Mouse (Mus musculus): ENCODE results near the gene Mfsd4b1. TPM values are rescaled to one million over a fixed set of nuclear protein-coding genes. Genes with fewer than 3 reads are reported as not detected.
"Not testable (repeated sequence)": the region's sequence is repeated elsewhere in the genome, so short reads cannot be mapped to it uniquely, and the experiment has no call there.

Mfsd4b1 gene
- polyA plus RNA-seq, 1 experiment from 2014 or later = 1.5 TPM

GRCm38 (mm10) chr10:40025560-40025959, 492 bp upstream of the Mfsd4b1 start:
- Histone ChIP-seq H3K4me1 (ENCODE audit: control insufficient read depth, insufficient read depth, low read length) (no peaks in the 10 kb centered on the region), H3K4me3 (ENCODE audit: low read length) (peak overlapping the region; percentile 63), H3K4me2 (replicated peaks; ENCODE audit: low read depth, low read length) (peak overlapping the region; percentile 98), H3K9ac (ENCODE audit: low read depth, low read length) (peak overlapping the region; percentile 58; the same call in 1 of the 2 replicates), H3K36me3 (ENCODE audit: control insufficient read depth, insufficient read depth, low read length) (no peaks in the 10 kb centered on the region), H3K27ac (ENCODE audit: low read depth, low read length) (no peak overlapping the region), H3K9me3 (ENCODE audit: control insufficient read depth, low read length) (peaks cover 6% of the 10 kb centered on the region; the same call in 1 of the 2 replicates), H3K27me3 (ENCODE audit: control insufficient read depth, insufficient read depth, low read length) (no peaks in the 10 kb centered on the region)
- WGBS = 50% methylated on average over 8 of the region's 8 CpGs
- ATAC-seq (ENCODE audit: low FRiP score, low TSS enrichment) = no peak; the same call in 1 of the 2 replicates

GRCm38 (mm10) chr10:40020401-40020800, 4.7 kb downstream of the Mfsd4b1 start:
- no peak overlapping the region for H3K4me2 ChIP-seq (replicated peaks; ENCODE audit: low read depth, low read length)

GRCm38 (mm10) chr10:40019492-40019891, 5.6 kb downstream of the Mfsd4b1 start:
- no peaks in the 10 kb centered on the region for H3K9me3 ChIP-seq (ENCODE audit: control insufficient read depth, low read length)
- no peak for ATAC-seq (ENCODE audit: low FRiP score, low TSS enrichment)
- no peaks in the 10 kb centered on the region for H3K27me3 ChIP-seq (ENCODE audit: control insufficient read depth, insufficient read depth, low read length)
- 61% methylated on average over 3 of the region's 3 CpGs for WGBS
- no peaks in the 10 kb centered on the region for H3K4me1 ChIP-seq (ENCODE audit: control insufficient read depth, insufficient read depth, low read length)
- no peak overlapping the region for H3K4me3 ChIP-seq (ENCODE audit: low read length)
- no peaks in the 10 kb centered on the region for H3K36me3 ChIP-seq (ENCODE audit: control insufficient read depth, insufficient read depth, low read length)
- no peak overlapping the region for H3K27ac ChIP-seq (ENCODE audit: low read depth, low read length)
- no peak overlapping the region for H3K4me2 ChIP-seq (replicated peaks; ENCODE audit: low read depth, low read length)
- H3K9ac ChIP-seq (ENCODE audit: low read depth, low read length) = no peak overlapping the region

More at GRCm38 (mm10) chr10:40020401-40020800, 4.7 kb downstream of the Mfsd4b1 start:
- WGBS = 61% methylated on average over 2 of the region's 2 CpGs
- ATAC-seq (ENCODE audit: low FRiP score, low TSS enrichment) = no peak
- Histone ChIP-seq H3K36me3 (ENCODE audit: control insufficient read depth, insufficient read depth, low read length) (no peaks in the 10 kb centered on the region), H3K27me3 (ENCODE audit: control insufficient read depth, insufficient read depth, low read length) (no peaks in the 10 kb centered on the region), H3K9ac (ENCODE audit: low read depth, low read length) (no peak overlapping the region), H3K9me3 (ENCODE audit: control insufficient read depth, low read length) (no peaks in the 10 kb centered on the region), H3K4me1 (ENCODE audit: control insufficient read depth, insufficient read depth, low read length) (no peaks in the 10 kb centered on the region), H3K27ac (ENCODE audit: low read depth, low read length) (no peak overlapping the region), H3K4me3 (ENCODE audit: low read length) (no peak overlapping the region)

GRCm38 (mm10) chr10:40018261-40018860, 6.7 kb downstream of the Mfsd4b1 start:
- 80% methylated on average over 5 of the region's 5 CpGs for WGBS
- H3K4me1 ChIP-seq (ENCODE audit: control insufficient read depth, insufficient read depth, low read length) = no peaks in the 10 kb centered on the region
- H3K27me3 ChIP-seq (ENCODE audit: control insufficient read depth, insufficient read depth, low read length) = no peaks in the 10 kb centered on the region
- no peak overlapping the region for H3K9ac ChIP-seq (ENCODE audit: low read depth, low read length)
- no peak overlapping the region for H3K4me2 ChIP-seq (replicated peaks; ENCODE audit: low read depth, low read length)
- H3K4me3 ChIP-seq (ENCODE audit: low read length) = no peak overlapping the region
- H3K27ac ChIP-seq (ENCODE audit: low read depth, low read length) = no peak overlapping the region
- ATAC-seq (ENCODE audit: low FRiP score, low TSS enrichment) = no peak
- H3K36me3 ChIP-seq (ENCODE audit: control insufficient read depth, insufficient read depth, low read length) = no peaks in the 10 kb centered on the region
- H3K9me3 ChIP-seq (ENCODE audit: control insufficient read depth, low read length) = no peaks in the 10 kb centered on the region

- no peak overlapping the region for H3K4me3 ChIP-seq (ENCODE audit: low read length)
- no peaks in the 10 kb centered on the region for H3K27me3 ChIP-seq (ENCODE audit: control insufficient read depth, insufficient read depth, low read length)
- WGBS = 83% methylated on average over 11 of the region's 11 CpGs
- no peaks in the 10 kb centered on the region for H3K36me3 ChIP-seq (ENCODE audit: control insufficient read depth, insufficient read depth, low read length)
- H3K4me1 ChIP-seq (ENCODE audit: control insufficient read depth, insufficient read depth, low read length) = no peaks in the 10 kb centered on the region
- H3K4me2 ChIP-seq (replicated peaks; ENCODE audit: low read depth, low read length) = no peak overlapping the region
- no peak overlapping the region for H3K27ac ChIP-seq (ENCODE audit: low read depth, low read length)
- no peaks in the 10 kb centered on the region for H3K9me3 ChIP-seq (ENCODE audit: control insufficient read depth, low read length)
- H3K9ac ChIP-seq (ENCODE audit: low read depth, low read length) = no peak overlapping the region
- ATAC-seq (ENCODE audit: low FRiP score, low TSS enrichment) = no peak
These were observed 15.5 kb downstream of the Mfsd4b1 start for GRCm38 (mm10) chr10:40009591-40009990.

- not testable (repeated sequence) for H3K9me3 ChIP-seq (ENCODE audit: control insufficient read depth, low read length); H3K9ac ChIP-seq (ENCODE audit: low read depth, low read length); H3K4me2 ChIP-seq (replicated peaks; ENCODE audit: low read depth, low read length); H3K4me3 ChIP-seq (ENCODE audit: low read length); H3K27me3 ChIP-seq (ENCODE audit: control insufficient read depth, insufficient read depth, low read length); H3K36me3 ChIP-seq (ENCODE audit: control insufficient read depth, insufficient read depth, low read length); H3K4me1 ChIP-seq (ENCODE audit: control insufficient read depth, insufficient read depth, low read length); H3K27ac ChIP-seq (ENCODE audit: low read depth, low read length); ATAC-seq (ENCODE audit: low FRiP score, low TSS enrichment)
- WGBS = 65% methylated on average over 4 of the region's 4 CpGs
These were observed 16.2 kb downstream of the Mfsd4b1 start for GRCm38 (mm10) chr10:40008847-40009246.

- no peak for ATAC-seq (ENCODE audit: low FRiP score, low TSS enrichment)
- H3K27ac ChIP-seq (ENCODE audit: low read depth, low read length) = no peak overlapping the region
- WGBS = 91% methylated on average over 4 of the region's 4 CpGs
- H3K9me3 ChIP-seq (ENCODE audit: control insufficient read depth, low read length) = no peaks in the 10 kb centered on the region
- H3K9ac ChIP-seq (ENCODE audit: low read depth, low read length) = no peak overlapping the region
- no peaks in the 10 kb centered on the region for H3K4me1 ChIP-seq (ENCODE audit: control insufficient read depth, insufficient read depth, low read length)
- no peaks in the 10 kb centered on the region for H3K36me3 ChIP-seq (ENCODE audit: control insufficient read depth, insufficient read depth, low read length)
- H3K4me3 ChIP-seq (ENCODE audit: low read length) = no peak overlapping the region
- no peaks in the 10 kb centered on the region for H3K27me3 ChIP-seq (ENCODE audit: control insufficient read depth, insufficient read depth, low read length)
- H3K4me2 ChIP-seq (replicated peaks; ENCODE audit: low read depth, low read length) = no peak overlapping the region
These were observed 17.1 kb downstream of the Mfsd4b1 start for GRCm38 (mm10) chr10:40007953-40008352.

- ATAC-seq (ENCODE audit: low FRiP score, low TSS enrichment) = no peak
- H3K4me1 ChIP-seq (ENCODE audit: control insufficient read depth, insufficient read depth, low read length) = no peaks in the 10 kb centered on the region
- 68% methylated on average over 10 of the region's 10 CpGs for WGBS
These were observed 18.1 kb downstream of the Mfsd4b1 start for GRCm38 (mm10) chr10:40006963-40007362.

GRCm38 (mm10) chr10:40000746-40001145, 24.3 kb downstream of the Mfsd4b1 start:
- H3K9ac ChIP-seq (ENCODE audit: low read depth, low read length) = no peak overlapping the region
- WGBS = 95% methylated on average over 2 of the region's 2 CpGs
- no peak overlapping the region for H3K4me2 ChIP-seq (replicated peaks; ENCODE audit: low read depth, low read length)
- no peak overlapping the region for H3K27ac ChIP-seq (ENCODE audit: low read depth, low read length)
- H3K36me3 ChIP-seq (ENCODE audit: control insufficient read depth, insufficient read depth, low read length) = no peaks in the 10 kb centered on the region
- H3K4me1 ChIP-seq (ENCODE audit: control insufficient read depth, insufficient read depth, low read length) = no peaks in the 10 kb centered on the region
- no peak overlapping the region for H3K4me3 ChIP-seq (ENCODE audit: low read length)
- no peaks in the 10 kb centered on the region for H3K9me3 ChIP-seq (ENCODE audit: control insufficient read depth, low read length)
- H3K27me3 ChIP-seq (ENCODE audit: control insufficient read depth, insufficient read depth, low read length) = no peaks in the 10 kb centered on the region
- no peak for ATAC-seq (ENCODE audit: low FRiP score, low TSS enrichment)

More at GRCm38 (mm10) chr10:40006963-40007362, 18.1 kb downstream of the Mfsd4b1 start:
- no peaks in the 10 kb centered on the region for H3K36me3 ChIP-seq (ENCODE audit: control insufficient read depth, insufficient read depth, low read length)
- no peak overlapping the region for H3K4me2 ChIP-seq (replicated peaks; ENCODE audit: low read depth, low read length)
- no peak overlapping the region for H3K9ac ChIP-seq (ENCODE audit: low read depth, low read length)
- no peak overlapping the region for H3K4me3 ChIP-seq (ENCODE audit: low read length)
- no peak overlapping the region for H3K27ac ChIP-seq (ENCODE audit: low read depth, low read length)
- no peaks in the 10 kb centered on the region for H3K9me3 ChIP-seq (ENCODE audit: control insufficient read depth, low read length)
- no peaks in the 10 kb centered on the region for H3K27me3 ChIP-seq (ENCODE audit: control insufficient read depth, insufficient read depth, low read length)

Measured in kidney, embryonic 14.5 days (tissue).